Mouse (Mus musculus) cortical plate, adult 2 months (tissue): ENCODE data around the gene Gm17359. TPM values are rescaled to one million over a fixed set of nuclear protein-coding genes. Genes with fewer than 3 reads are reported as not detected.

Experiments used
- H3K27ac ChIP-seq: fragments of 200-500 bp; 2 replicates; pipeline ENCODE4 v1.5.1; 2012; ENCODE audit warnings: low read length, control low read depth, inconsistent platforms; ENCODE audit not compliant: insufficient read depth
- H3K4me1 ChIP-seq: fragments of 200-500 bp; 2 replicates; pipeline ENCODE4 v1.6.1; 2011; ENCODE audit warnings: low read length; ENCODE audit not compliant: control insufficient read depth, insufficient read depth
- H3K4me3 ChIP-seq: fragments of 200-500 bp; 2 replicates; pipeline ENCODE4 v1.5.1; 2011; ENCODE audit warnings: mild to moderate bottlenecking, low read length, control low read depth; ENCODE audit not compliant: insufficient read depth
- CTCF ChIP-seq: fragments of 200-500 bp; IDR thresholded peaks from 2 replicates; pipeline ENCODE4 v1.5.1; 2011; ENCODE audit warnings: mild to moderate bottlenecking, control low read depth, low read length; ENCODE audit not compliant: insufficient read depth; ENCODE audit errors: extremely low read depth
- POLR2A ChIP-seq: fragments of 200-500 bp; IDR thresholded peaks from 2 replicates; pipeline ENCODE4 v1.6.1; 2011; ENCODE audit warnings: mild to moderate bottlenecking, low read length, control low read depth; ENCODE audit not compliant: insufficient read depth; ENCODE audit errors: extremely low read depth
- polyA plus RNA-seq: library from polyadenylated mRNA; depleted of rRNA; stranded (reverse); fragments of >200 nt; gene quantifications from 2 replicates; pipeline ENCODE4 v1.2.3, GENCODE M21; 2012; rRNA removed

The Gm17359 gene
- polyA plus RNA-seq = not detected in 2 replicates

- Histone ChIP-seq H3K27ac (no peak within 1 kb of the TSS), H3K4me1 (no peaks in the 10 kb centered on the region), H3K4me3 (no peak within 1 kb of the TSS)
- TF ChIP-seq CTCF (no peak), POLR2A (no peak)
These were observed at the start of gene Gm17359 for GRCm38 (mm10) chr3:79336044-79336766. Gm17359 (plus strand) TSS chr3:79336661.

- peak overlapping the region; percentile 98 for H3K27ac ChIP-seq
- H3K4me1 ChIP-seq = peaks cover 8% of the 10 kb centered on the region; the same call in 1 of the 2 replicates
- TF ChIP-seq POLR2A (peak; percentile 90), CTCF (no peak)
- peak overlapping the region; percentile 94 for H3K4me3 ChIP-seq
These were observed 49.3 kb upstream of the Gm17359 start for GRCm38 (mm10) chr3:79287108-79287576.

- peak overlapping the region; percentile 94 for H3K4me3 ChIP-seq
- peaks cover 7% of the 10 kb centered on the region; the same call in 1 of the 2 replicates for H3K4me1 ChIP-seq
- TF ChIP-seq POLR2A (no peak), CTCF (no peak)
- peak overlapping the region; percentile 93 for H3K27ac ChIP-seq
These were observed 48.6 kb upstream of the Gm17359 start for GRCm38 (mm10) chr3:79287699-79288458.

- Histone ChIP-seq H3K4me1 (peaks cover 5% of the 10 kb centered on the region; the same call in 1 of the 2 replicates), H3K4me3 (no peak overlapping the region), H3K27ac (no peak overlapping the region)
- TF ChIP-seq POLR2A (no peak), CTCF (no peak)
These were observed 47.4 kb upstream of the Gm17359 start for GRCm38 (mm10) chr3:79289050-79289449.

GRCm38 (mm10) chr3:79293023-79293422, 43.4 kb upstream of the Gm17359 start:
- TF ChIP-seq CTCF (no peak), POLR2A (no peak)
- Histone ChIP-seq H3K4me3 (no peak overlapping the region), H3K27ac (no peak overlapping the region), H3K4me1 (peaks cover 2% of the 10 kb centered on the region; the same call in 1 of the 2 replicates)

GRCm38 (mm10) chr3:79294701-79295100, 41.8 kb upstream of the Gm17359 start:
- peaks cover 2% of the 10 kb centered on the region; the same call in 1 of the 2 replicates for H3K4me1 ChIP-seq
- H3K27ac ChIP-seq = no peak overlapping the region
- TF ChIP-seq CTCF = no peak
- no peak for TF ChIP-seq POLR2A
- no peak overlapping the region for H3K4me3 ChIP-seq

GRCm38 (mm10) chr3:79296049-79296448, 40.4 kb upstream of the Gm17359 start:
- Histone ChIP-seq H3K4me3 (no peak overlapping the region), H3K27ac (no peak overlapping the region), H3K4me1 (peaks cover 2% of the 10 kb centered on the region; the same call in 1 of the 2 replicates)
- TF ChIP-seq CTCF = no peak
- no peak for TF ChIP-seq POLR2A

GRCm38 (mm10) chr3:79296586-79296985, 39.9 kb upstream of the Gm17359 start:
- Histone ChIP-seq H3K27ac (no peak overlapping the region), H3K4me3 (no peak overlapping the region), H3K4me1 (no peaks in the 10 kb centered on the region)
- TF ChIP-seq POLR2A = no peak
- TF ChIP-seq CTCF = no peak

GRCm38 (mm10) chr3:79297281-79297680, 39.2 kb upstream of the Gm17359 start:
- no peak for TF ChIP-seq CTCF
- no peak for TF ChIP-seq POLR2A
- Histone ChIP-seq H3K27ac (no peak overlapping the region), H3K4me3 (no peak overlapping the region), H3K4me1 (no peaks in the 10 kb centered on the region)
